Mouse (Mus musculus) heart, adult 2 months (tissue): ENCODE data around the gene Slc30a1.

Experiments
- CTCF ChIP-seq: fragments of 200-600 bp; IDR thresholded peaks from 2 replicates; pipeline ENCODE4 v1.8.1; 2022; ENCODE audit warnings: antibody characterized with exemption, mild to moderate bottlenecking, moderate library complexity
- EP300 ChIP-seq: fragments of 200-500 bp; IDR thresholded peaks from 2 replicates; pipeline ENCODE4 v1.6.1; 2011; ENCODE audit warnings: low read depth, low read length, control low read depth; ENCODE audit not compliant: insufficient read depth
- POLR2A ChIP-seq: fragments of 200-500 bp; IDR thresholded peaks from 2 replicates; pipeline ENCODE4 v1.6.1; 2011; ENCODE audit warnings: mild to moderate bottlenecking, low read depth, low read length, control low read depth; ENCODE audit not compliant: insufficient read depth

GRCm38 (mm10) chr1:191945756-191946155, 39.2 kb downstream of the Slc30a1 start:
- TF ChIP-seq CTCF (no peak), POLR2A (no peak), EP300 (no peak)
